Mouse (Mus musculus): ENCODE data around the gene Zfp64.
A peak's percentile ranks its signal among the peaks of the same experiment; 100 is the strongest.

The Zfp64 gene

GRCm38 (mm10) chr2:168954835-168955716 lies at the start of gene Zfp64:
Gene Zfp64, minus strand, starts transcription at chr2:168955587.
- DNase-seq (ENCODE audit: low spot score in 2 of 2) = peak; percentile 67 to 75

GRCm38 (mm10) chr2:168992642-168993420 lies 37.4 kb upstream of the Zfp64 start:
- DNase-seq (ENCODE audit: low spot score in 2 of 2) = no peak

GRCm38 (mm10) chr2:168990957-168991356 lies 35.6 kb upstream of the Zfp64 start:
- DNase-seq (ENCODE audit: low spot score in 2 of 2) = no peak

GRCm38 (mm10) chr2:168990061-168990753 lies 34.8 kb upstream of the Zfp64 start:
- no peak for DNase-seq (ENCODE audit: low spot score in 2 of 2)

- DNase-seq (ENCODE audit: low spot score in 2 of 2) = no peak
Observed at GRCm38 (mm10) chr2:168988056-168988455, 32.7 kb upstream of the Zfp64 start.

- no peak for DNase-seq (ENCODE audit: low spot score in 2 of 2)
Observed at GRCm38 (mm10) chr2:168987421-168987820, 32.0 kb upstream of the Zfp64 start.

- no peak for DNase-seq (ENCODE audit: low spot score in 2 of 2)
Observed at GRCm38 (mm10) chr2:168981951-168982350, 26.6 kb upstream of the Zfp64 start.

GRCm38 (mm10) chr2:168981448-168981847 lies 26.1 kb upstream of the Zfp64 start:
- no peak for DNase-seq (ENCODE audit: low spot score in 2 of 2)

- DNase-seq (ENCODE audit: low spot score in 2 of 2) = peak in 1 of 2 experiments; percentile 11
Observed at GRCm38 (mm10) chr2:168980859-168981258, 25.5 kb upstream of the Zfp64 start.

- no peak for DNase-seq (ENCODE audit: low spot score in 2 of 2)
Observed at GRCm38 (mm10) chr2:168979742-168980141, 24.4 kb upstream of the Zfp64 start.

GRCm38 (mm10) chr2:168978031-168978430 lies 22.6 kb upstream of the Zfp64 start:
- DNase-seq (ENCODE audit: low spot score in 2 of 2) = no peak

GRCm38 (mm10) chr2:168970131-168970530 lies 14.7 kb upstream of the Zfp64 start:
- no peak for DNase-seq (ENCODE audit: low spot score in 2 of 2)

GRCm38 (mm10) chr2:168968136-168968925 lies 12.9 kb upstream of the Zfp64 start:
- no peak for DNase-seq (ENCODE audit: low spot score in 2 of 2)

GRCm38 (mm10) chr2:168966525-168966924 lies 11.1 kb upstream of the Zfp64 start:
- DNase-seq (ENCODE audit: low spot score in 2 of 2) = no peak

- DNase-seq (ENCODE audit: low spot score in 2 of 2) = no peak
Observed at GRCm38 (mm10) chr2:168964849-168965248, 9.5 kb upstream of the Zfp64 start.

- DNase-seq (ENCODE audit: low spot score in 2 of 2) = no peak
Observed at GRCm38 (mm10) chr2:168961729-168962666, 6.6 kb upstream of the Zfp64 start.

GRCm38 (mm10) chr2:168960814-168961213 lies 5.4 kb upstream of the Zfp64 start:
- DNase-seq (ENCODE audit: low spot score in 2 of 2) = no peak

GRCm38 (mm10) chr2:168959339-168959885 lies 4.0 kb upstream of the Zfp64 start:
- no peak for DNase-seq (ENCODE audit: low spot score in 2 of 2)

- no peak for DNase-seq (ENCODE audit: low spot score in 2 of 2)
Observed at GRCm38 (mm10) chr2:168955850-168956346, 511 bp upstream of the Zfp64 start.

GRCm38 (mm10) chr2:168954376-168954775 lies 1.0 kb downstream of the Zfp64 start:
- DNase-seq (ENCODE audit: low spot score in 2 of 2) = no peak

Measured in frontal cortex, postnatal 25 days (tissue).